Mouse (Mus musculus) embryonic facial prominence, embryonic 10.5 days (tissue): ENCODE measurements around the gene Wfdc3. TPM values are rescaled to one million over a fixed set of nuclear protein-coding genes. Genes with fewer than 3 reads are reported as not detected.
A peak's percentile ranks its signal among the peaks of the same experiment; 100 is the strongest.
"Not testable (repeated sequence)": the region's sequence is repeated elsewhere in the genome, so short reads cannot be mapped to it uniquely, and the experiment has no call there.

ENCODE experiments used
- DNase-seq: peaks from one replicate; pipeline ENCODE4 v3.0.0-alpha.2; 2017; ENCODE audit warnings: low spot score
- H3K27ac ChIP-seq: fragments of 300-500 bp; sonication (generic); replicated peaks from 2 replicates; pipeline ENCODE4 v1.5.1; 2016; ENCODE audit warnings: mild to moderate bottlenecking
- H3K27me3 ChIP-seq: fragments of 300-500 bp; sonication (generic); replicated peaks from 2 replicates; pipeline ENCODE4 v1.6.1; 2016; ENCODE audit warnings: low read depth, mild to moderate bottlenecking; ENCODE audit not compliant: poor library complexity, severe bottlenecking
- H3K36me3 ChIP-seq: fragments of 300-500 bp; sonication (generic); replicated peaks from 2 replicates; pipeline ENCODE4 v1.6.1; 2016; ENCODE audit warnings: mild to moderate bottlenecking, moderate library complexity
- H3K4me1 ChIP-seq: fragments of 300-500 bp; sonication (generic); 2 replicates; pipeline ENCODE4 v1.6.1; 2016
- H3K4me3 ChIP-seq: fragments of 300-500 bp; sonication (generic); 2 replicates; pipeline ENCODE4 v1.5.1; 2016; ENCODE audit warnings: mild to moderate bottlenecking, moderate library complexity
- H3K9me3 ChIP-seq: fragments of 300-500 bp; sonication (generic); 2 replicates; pipeline ENCODE4 v1.6.1; 2016; ENCODE audit warnings: mild to moderate bottlenecking
- WGBS: fragments of 180-500 bp; shearing (Covaris S2); methylation state at CpG from one replicate; pipeline ENCODE4 v1.1.7; 2016; 5-methylcytosine and 5-hydroxymethylcytosine counted together
- polyA plus RNA-seq: library from polyadenylated mRNA; unstranded; fragments of >200 nt; fragmentation: Nextera tagmentation; extraction: Ambion mirVana; gene quantifications from 2 replicates; pipeline ENCODE4 v1.2.1, GENCODE M21; 2016

Gene Wfdc3
- polyA plus RNA-seq, 1 experiment from 2014 or later = 0.95 TPM

DNA sequence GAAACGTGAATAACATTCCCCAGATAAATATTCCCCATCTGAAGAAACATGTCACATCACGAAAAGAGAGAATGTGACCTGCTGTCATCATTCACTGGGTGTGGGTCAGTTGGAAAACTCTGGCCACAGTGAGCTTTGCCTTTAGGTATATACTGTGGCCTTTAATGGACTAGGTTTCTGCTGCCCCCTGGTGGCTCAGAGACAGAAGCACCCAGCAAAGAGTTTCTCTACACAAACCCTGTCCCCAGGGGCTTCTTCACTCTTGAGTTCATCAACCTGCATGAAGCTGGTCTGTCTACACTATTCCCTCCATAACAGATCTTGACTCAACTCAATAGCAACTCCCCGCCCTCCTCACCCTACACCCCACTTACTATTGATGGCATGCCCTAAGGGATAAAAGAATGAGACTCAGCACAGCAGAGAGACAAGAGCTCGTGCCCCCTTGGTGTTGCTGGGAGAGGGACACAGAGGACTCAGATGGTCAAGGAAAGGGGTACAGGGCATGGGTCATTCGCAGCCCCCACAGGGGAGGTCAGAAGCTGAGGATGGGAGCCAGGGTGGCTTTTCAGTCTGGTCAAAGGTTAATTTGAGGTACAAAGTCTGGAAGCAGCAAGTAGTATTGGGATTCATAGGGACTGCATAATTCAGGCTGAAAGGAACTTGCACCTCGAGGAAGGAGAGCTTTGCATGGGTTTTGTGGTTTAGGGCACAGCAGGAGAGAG, 19.7 kb downstream of the Wfdc3 start:
- Histone ChIP-seq H3K27me3 (peaks cover 5% of the 10 kb centered on the region; the same call in 1 of the 2 replicates), H3K27ac (no peak overlapping the region), H3K9me3 (no peaks in the 10 kb centered on the region), H3K36me3 (no peaks in the 10 kb centered on the region), H3K4me3 (no peak overlapping the region), H3K4me1 (no peaks in the 10 kb centered on the region)
- DNase-seq = peak; percentile 76
- 28% methylated on average over 6 of the region's 6 CpGs for WGBS

DNA sequence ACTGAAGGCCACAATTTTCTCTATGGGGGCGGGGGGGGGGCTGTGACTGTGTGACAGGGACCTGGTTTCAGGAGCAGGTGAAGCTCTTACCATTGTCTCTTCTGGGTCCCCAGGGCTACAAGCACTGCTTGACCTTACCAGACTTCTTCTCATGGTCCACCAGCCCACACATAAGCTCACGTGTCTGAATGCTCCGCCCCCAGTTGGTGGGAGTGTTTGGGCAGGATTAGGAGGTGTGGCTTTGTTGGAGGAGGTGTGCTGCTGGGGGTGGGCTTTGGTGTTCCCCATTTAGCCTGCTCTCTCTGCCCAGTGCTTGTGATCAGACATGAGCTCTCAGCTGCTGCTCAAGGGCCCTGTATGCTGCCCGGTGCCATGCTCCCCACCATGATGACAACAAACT, 22.5 kb downstream of the Wfdc3 start:
- H3K4me3 ChIP-seq = no peak overlapping the region
- H3K9me3 ChIP-seq = no peaks in the 10 kb centered on the region
- 68% methylated on average over 4 of the region's 4 CpGs for WGBS
- H3K4me1 ChIP-seq = no peaks in the 10 kb centered on the region
- H3K27me3 ChIP-seq = peaks cover 5% of the 10 kb centered on the region; the same call in 1 of the 2 replicates
- no peaks in the 10 kb centered on the region for H3K36me3 ChIP-seq
- no peak overlapping the region for H3K27ac ChIP-seq
- DNase-seq = no peak

DNA sequence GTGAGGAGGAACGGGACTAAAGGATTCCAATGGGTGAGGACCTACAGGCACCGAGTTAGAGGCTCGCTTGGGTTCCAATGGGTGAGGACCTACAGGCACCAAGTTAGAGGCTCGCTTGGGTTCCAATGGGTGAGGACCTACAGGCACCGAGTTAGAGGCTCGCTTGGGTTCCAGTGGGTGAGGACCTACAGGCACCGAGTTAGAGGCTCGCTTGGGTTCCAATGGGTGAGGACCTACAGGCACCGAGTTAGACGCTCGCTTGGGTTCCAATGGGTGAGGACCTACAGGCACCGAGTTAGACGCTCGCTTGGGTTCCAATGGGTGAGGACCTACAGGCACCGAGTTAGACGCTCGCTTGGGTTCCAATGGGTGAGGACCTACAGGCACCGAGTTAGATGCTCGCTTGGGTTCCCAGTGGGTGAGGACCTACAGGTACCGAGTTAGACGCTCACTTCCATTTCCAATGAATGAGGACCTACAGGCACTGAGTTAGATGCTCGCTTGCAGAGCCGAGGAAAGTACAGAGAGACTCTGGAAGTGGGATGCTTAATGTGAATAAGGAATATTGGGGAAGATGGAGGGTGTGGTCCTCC, 29.4 kb downstream of the Wfdc3 start:
- H3K27ac ChIP-seq, DNase-seq, H3K27me3 ChIP-seq, H3K9me3 ChIP-seq, H3K36me3 ChIP-seq, H3K4me1 ChIP-seq, H3K4me3 ChIP-seq: not testable (repeated sequence)
- WGBS = 92% methylated on average over 23 of the region's 23 CpGs

DNA sequence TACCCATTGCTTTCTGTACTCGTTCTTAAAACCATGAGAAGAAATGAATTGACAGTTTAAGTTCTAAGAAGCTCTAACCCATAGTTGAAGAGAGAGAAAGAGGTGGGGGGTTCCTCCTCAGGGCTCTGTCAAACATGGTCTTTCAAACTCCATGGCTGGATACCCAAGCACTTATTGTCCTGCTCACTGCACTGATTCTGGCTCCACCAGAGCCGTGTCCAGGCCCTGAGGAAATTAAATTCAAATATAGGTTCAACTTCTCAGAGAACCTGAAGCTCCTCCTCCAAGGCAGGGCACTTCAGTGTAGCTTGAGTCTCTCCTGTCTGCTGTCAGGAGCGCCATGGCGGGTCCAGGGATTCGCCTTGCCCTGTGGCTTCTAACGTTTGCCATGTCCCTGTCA, 30.7 kb downstream of the Wfdc3 start, which contains the start of gene Spint5:
TSS of gene Spint5 (plus strand) at position 301 of the 400 bp plus-strand sequence.
- Histone ChIP-seq H3K27me3 (no peaks in the 10 kb centered on the region), H3K36me3 (no peaks in the 10 kb centered on the region), H3K4me3 (no peak within 1 kb of the TSS), H3K27ac (no peak within 1 kb of the TSS), H3K4me1 (no peaks in the 10 kb centered on the region), H3K9me3 (no peaks in the 10 kb centered on the region)
- 77% methylated on average over 6 of the region's 6 CpGs for WGBS
- no peak for DNase-seq

DNA sequence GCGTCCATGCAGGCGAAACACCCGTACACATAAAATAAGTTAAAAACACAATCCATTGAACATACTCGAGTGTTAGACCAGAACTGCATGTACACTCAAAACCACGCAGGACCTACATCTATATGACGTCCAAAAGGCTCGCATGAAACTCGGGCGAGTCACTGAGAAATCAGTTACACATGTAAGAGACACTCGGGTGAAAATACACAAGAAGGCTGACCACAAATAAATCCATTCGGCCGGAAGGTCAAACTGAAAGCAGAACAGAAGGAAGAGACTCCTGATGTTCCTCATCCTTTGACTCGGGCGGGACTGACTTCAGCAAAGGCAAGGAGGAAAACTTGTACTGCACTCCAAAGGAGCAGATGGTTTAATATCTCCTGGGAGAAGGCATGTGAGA, 39.7 kb downstream of the Wfdc3 start:
- Histone ChIP-seq H3K4me3 (no peak overlapping the region), H3K4me1 (no peaks in the 10 kb centered on the region), H3K36me3 (no peaks in the 10 kb centered on the region), H3K27me3 (no peaks in the 10 kb centered on the region), H3K9me3 (no peaks in the 10 kb centered on the region), H3K27ac (no peak overlapping the region)
- WGBS = 93% methylated on average over 14 of the region's 14 CpGs
- no peak for DNase-seq

DNA sequence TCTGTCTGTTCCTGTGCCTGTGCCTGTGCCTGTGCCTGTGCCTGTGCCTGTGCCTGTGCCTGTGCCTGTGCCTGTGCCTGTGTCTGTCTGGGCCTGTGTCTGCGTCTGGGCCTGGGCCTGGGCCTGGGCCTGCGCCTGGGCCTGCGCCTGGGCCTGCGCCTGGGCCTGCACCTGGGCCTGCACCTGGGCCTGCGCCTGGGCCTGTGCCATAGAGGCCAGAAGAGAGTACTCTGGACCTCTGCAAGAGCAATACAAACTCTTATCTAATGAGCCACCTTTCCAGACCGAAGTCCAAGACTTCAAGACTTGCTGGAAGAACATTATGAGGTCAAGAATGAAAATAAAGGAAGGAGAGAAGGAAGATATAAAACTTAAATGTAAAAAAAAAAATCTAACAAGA, 40.4 kb downstream of the Wfdc3 start:
- no peaks in the 10 kb centered on the region for H3K27me3 ChIP-seq
- no peaks in the 10 kb centered on the region for H3K4me1 ChIP-seq
- no peaks in the 10 kb centered on the region for H3K9me3 ChIP-seq
- no peak overlapping the region for H3K4me3 ChIP-seq
- no peak for DNase-seq
- H3K27ac ChIP-seq = no peak overlapping the region
- WGBS = 94% methylated on average over 6 of the region's 6 CpGs
- no peaks in the 10 kb centered on the region for H3K36me3 ChIP-seq

DNA sequence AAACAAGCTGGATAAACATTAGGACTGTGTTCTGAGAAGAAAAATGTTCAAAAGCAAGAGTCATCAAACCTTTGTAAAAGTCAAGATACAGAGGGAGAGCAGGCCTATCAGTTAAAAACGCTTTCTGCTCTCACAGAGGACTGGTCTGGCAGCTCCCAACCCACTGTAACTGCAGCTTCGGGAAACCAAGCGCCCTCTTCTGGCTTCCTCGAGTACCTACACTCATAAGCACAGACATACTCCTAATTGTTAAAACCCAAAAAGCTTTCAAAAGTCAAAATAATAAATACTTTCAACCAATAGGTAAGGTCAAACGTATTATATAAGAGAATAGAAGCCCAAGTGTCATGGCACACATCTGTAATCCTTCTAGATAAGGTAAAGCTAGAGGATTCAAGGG, 41.5 kb downstream of the Wfdc3 start:
- no peak for DNase-seq
- no peaks in the 10 kb centered on the region for H3K36me3 ChIP-seq
- WGBS = 72% methylated on average over 5 of the region's 5 CpGs

DNA sequence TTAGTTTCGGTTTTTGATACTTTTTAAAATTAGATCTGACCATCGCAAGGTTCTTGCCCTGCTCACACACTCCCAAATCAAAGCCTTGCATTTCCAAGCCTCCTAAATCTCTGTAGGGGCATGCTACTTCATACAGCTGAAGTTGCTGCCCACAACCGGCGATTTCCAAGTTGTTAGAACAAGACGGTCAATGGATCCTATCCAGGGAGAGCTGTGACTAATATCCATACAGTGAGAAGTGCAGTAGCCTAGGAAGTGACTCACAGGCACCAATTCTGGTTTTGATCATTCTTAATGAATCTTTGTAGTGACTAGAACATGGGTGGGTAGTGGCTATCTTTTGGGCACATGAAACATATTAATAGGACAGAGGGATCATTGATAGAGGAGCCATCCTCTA, 44.0 kb downstream of the Wfdc3 start:
- Histone ChIP-seq H3K4me3 (no peak overlapping the region), H3K27ac (no peak overlapping the region), H3K27me3 (no peaks in the 10 kb centered on the region), H3K9me3 (no peaks in the 10 kb centered on the region), H3K36me3 (no peaks in the 10 kb centered on the region), H3K4me1 (no peaks in the 10 kb centered on the region)
- no peak for DNase-seq
- WGBS = 90% methylated on average over 5 of the region's 5 CpGs

More for the DNA sequence above, 41.5 kb downstream of the Wfdc3 start:
- Histone ChIP-seq H3K9me3 (no peaks in the 10 kb centered on the region), H3K27me3 (no peaks in the 10 kb centered on the region), H3K4me3 (no peak overlapping the region), H3K4me1 (no peaks in the 10 kb centered on the region), H3K27ac (no peak overlapping the region)

DNA sequence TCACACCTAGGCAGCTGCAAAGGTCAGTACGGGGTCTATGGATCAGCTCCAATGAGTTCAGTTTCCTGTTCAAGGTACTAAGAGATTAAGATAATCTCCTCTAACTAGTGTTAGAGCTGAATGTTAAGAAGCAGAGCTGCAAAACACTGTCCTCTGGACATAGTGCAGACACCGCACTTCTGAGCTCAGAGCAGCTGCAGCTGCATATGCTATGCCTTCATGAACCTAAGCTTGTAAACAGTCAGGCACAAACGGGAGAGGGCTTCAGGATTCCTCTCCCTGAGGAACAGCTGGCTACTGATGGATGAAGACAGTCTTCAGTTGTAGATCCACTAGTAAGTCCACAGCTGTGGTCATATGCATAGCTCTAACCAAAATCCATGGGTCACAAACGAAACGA, 44.8 kb downstream of the Wfdc3 start:
- 86% methylated on average over 5 of the region's 5 CpGs for WGBS
- H3K4me3 ChIP-seq = no peak overlapping the region
- no peak for DNase-seq

DNA sequence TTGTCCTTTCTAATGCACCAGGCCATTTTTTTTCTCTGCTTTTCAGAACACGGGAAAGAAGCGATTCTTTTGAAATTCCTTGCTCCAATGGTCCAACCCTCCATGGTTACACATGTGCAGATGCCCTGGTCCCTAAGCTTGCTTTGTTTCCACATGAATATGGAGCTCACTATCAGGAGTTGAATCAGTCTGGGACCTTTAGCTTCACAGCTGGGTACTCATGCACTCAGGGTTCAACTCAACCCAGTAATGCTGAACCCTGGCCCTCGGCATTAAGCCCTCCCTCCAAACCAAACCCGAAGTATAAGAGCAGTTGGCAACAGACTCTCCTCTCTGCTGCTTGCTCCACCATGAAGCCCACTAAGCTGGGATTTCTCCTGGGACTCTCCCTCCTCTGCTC, 47.5 kb downstream of the Wfdc3 start, which contains the start of gene Spint4:
TSS of gene Spint4 (plus strand) at position 301 of the 400 bp plus-strand sequence.
- no peak within 1 kb of the TSS for H3K4me3 ChIP-seq
- 83% methylated on average over 4 of the region's 4 CpGs for WGBS
- no peaks in the 10 kb centered on the region for H3K36me3 ChIP-seq
- DNase-seq = no peak
- H3K27ac ChIP-seq = no peak within 1 kb of the TSS
- no peaks in the 10 kb centered on the region for H3K4me1 ChIP-seq
- no peaks in the 10 kb centered on the region for H3K9me3 ChIP-seq
- H3K27me3 ChIP-seq = no peaks in the 10 kb centered on the region

More for the DNA sequence above, 44.8 kb downstream of the Wfdc3 start:
- no peaks in the 10 kb centered on the region for H3K36me3 ChIP-seq
- H3K27me3 ChIP-seq = no peaks in the 10 kb centered on the region
- no peaks in the 10 kb centered on the region for H3K9me3 ChIP-seq
- H3K27ac ChIP-seq = no peak overlapping the region
- no peaks in the 10 kb centered on the region for H3K4me1 ChIP-seq

DNA sequence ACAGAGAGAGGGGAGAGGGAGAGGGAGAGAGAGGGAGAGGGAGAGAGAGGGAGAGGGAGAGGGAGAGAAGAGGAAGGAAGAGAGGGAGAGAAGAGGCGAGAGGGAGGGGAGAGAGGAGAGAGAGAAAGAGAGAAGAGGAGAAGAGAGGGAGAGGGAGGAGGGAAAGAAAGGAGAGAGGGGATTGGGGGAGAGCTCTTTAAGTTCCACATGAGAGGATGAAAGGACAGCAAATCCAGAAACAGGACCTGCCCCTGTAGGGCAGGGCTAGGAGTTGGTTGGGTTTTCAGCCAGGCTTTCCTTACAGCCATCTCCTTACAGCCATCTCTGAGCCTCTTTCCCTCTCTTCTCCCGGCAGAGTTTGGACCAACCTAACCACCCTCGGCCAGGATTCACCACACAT, 60.9 kb downstream of the Wfdc3 start, which contains the start of gene Wfdc13:
TSS of gene Wfdc13 (plus strand) at position 301 of the 400 bp plus-strand sequence.
- WGBS = 67% methylated on average over 3 of the region's 3 CpGs
- 0 out of 2 replicates have a peak, but pooled peaks cover 3% of the 10 kb centered on the region for H3K4me1 ChIP-seq
- no peak for DNase-seq
- H3K4me3 ChIP-seq = no peak within 1 kb of the TSS
- H3K27me3 ChIP-seq = no peaks in the 10 kb centered on the region
- no peaks in the 10 kb centered on the region for H3K9me3 ChIP-seq
- no peak within 1 kb of the TSS for H3K27ac ChIP-seq
- H3K36me3 ChIP-seq = no peaks in the 10 kb centered on the region
